Mouse (Mus musculus) thymus, postnatal 0 days (tissue): ENCODE results near the gene Sertad4. TPM values are rescaled to one million over a fixed set of nuclear protein-coding genes. Genes with fewer than 3 reads are reported as not detected.

Experiments used
- DNase-seq: peaks from one replicate; pipeline ENCODE4 v3.0.0-alpha.2; 2015; ENCODE audit warnings: low spot score
- polyA plus RNA-seq: library from polyadenylated mRNA; unstranded; fragments of >200 nt; fragmentation: Nextera tagmentation; extraction: Ambion mirVana; gene quantifications from 2 replicates; pipeline ENCODE4 v1.2.1, GENCODE M21; 2015

Gene Sertad4
- 2.6 and 3.2 TPM in 2 replicates for polyA plus RNA-seq

DNA sequence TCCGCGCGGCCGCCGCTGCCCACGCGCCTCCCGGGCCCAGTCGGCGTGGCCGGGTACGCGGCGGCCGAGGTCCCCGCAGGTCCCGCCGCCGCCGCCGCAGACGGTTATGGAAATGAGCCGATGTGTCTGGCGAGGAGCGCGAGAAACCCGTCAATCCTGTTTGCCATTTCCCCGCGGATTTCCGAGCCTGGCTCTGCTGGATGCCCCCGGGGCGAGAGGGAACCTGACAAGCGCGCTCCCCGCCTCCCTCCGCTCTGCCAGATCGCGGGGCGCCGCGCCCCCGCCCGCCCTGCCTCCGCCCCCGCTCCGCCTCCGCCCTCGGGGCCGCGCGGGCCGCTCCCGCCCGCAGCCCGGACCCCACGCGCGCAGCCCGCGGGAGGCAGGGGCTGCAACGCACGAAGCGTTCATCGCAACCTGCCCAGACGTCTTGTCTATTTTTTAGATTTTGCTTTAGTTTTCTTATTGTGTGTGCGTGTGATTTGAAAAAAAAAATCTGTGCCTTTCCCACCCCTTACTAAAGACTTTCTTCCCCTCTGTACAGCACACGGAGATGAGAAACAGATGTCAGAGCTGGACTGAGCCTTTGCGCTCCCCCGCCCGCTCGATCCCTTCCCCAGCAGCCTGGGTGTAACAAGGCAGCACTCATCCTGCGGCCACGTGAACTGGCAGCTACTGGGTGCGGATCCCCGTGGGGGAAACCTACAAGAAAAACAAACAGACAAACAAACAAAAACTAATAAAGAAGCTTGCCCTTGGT, at the start of gene Sertad4:
TSS of gene Sertad4 (minus strand) at position 283 of the 757 bp plus-strand sequence.
- peak; percentile 41 for DNase-seq

DNA sequence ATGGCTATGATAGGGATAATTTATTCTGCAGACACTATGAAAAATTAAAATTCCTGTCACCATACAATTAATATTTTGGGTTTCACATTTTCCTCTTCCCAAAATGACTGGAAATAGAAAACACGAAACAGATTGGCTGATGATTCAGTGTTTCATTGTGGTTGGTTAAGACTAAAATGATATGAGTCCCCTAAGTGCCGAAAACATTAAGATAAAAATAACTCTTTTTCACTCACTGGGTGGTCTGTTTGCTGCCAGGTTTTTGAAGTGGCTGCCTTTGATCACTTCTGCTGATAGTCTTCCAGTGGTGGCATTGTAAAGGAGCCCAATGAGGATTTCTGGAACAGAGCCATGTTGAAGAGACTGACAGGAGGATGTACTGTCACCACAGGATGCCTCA, 46.0 kb upstream of the Sertad4 start:
- DNase-seq: no peak

DNA sequence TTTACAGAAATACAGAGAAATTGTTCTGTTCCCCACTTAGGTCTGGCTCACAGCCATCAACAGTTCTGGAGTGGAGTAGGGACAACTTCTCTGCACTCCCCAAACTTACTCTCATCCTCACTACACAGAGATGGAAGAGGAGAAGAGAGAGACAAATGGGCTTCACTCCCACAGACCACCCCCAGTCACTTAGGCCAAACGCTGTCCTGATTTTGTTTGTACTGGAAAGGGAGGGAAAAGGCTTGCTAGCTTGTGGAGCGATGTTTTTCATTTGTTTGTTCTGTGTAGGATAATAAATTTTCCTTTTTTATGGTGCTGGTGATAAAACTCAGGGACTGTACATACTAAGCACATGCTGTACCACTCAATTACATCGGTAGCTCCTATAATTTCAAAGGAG, 45.4 kb upstream of the Sertad4 start:
- DNase-seq: no peak

DNA sequence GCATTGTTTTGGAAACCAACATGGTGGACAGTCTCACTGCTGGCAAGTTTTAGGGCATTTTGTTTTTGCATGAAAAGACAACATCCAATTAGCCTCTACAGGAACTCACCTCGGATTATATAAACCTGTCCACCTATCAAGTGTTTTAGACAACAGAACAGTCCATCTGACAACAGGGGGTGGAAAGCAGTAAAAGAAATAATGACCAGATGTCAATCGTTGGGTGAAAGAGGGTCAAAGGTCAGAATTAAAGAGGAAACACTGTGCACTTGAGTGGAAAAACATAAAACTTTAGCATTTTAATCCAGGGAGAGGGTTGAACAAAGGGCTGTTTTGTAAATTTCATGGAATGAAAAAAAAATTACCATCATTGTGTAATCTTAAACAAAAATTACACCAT, 43.2 kb upstream of the Sertad4 start:
- DNase-seq: no peak

DNA sequence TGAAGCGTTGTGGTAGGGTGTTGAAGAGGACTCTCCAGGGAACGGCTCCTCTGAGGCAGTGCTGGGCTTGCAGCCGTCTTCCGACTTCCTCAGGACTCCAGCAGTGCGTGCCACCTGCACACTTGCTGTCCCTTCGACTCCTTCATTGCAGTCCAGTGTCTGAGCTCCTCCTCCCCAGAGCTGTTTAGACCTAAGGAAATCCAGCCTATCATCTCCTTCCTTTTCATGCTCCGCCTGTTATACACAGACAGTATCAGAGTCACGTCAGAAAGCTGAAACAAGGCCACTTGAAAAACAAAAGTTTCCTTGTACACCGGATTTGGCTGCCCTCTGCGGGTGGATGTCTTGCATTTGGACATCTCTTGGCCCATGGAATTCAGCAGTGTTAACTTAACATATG, 41.7 kb upstream of the Sertad4 start:
- no peak for DNase-seq

DNA sequence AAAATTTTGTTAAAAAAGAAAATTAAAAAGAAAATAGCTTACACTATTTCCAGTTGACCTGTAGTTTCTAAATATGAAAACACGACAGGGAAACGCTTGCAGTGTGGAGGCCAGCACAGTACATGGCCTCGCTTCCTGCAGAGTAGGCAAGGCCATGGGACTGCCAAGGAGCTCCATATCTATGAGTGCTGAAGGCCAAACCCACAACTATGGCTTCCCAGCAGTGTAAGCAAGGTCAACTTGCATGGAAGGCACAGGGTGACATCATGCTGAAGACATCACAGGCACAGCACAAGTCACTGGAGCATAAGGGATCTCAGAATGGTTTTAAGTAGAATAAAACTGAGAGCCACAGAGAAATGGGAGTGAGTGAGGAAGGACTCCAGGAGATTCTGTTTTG, 40.5 kb upstream of the Sertad4 start:
- DNase-seq: no peak

DNA sequence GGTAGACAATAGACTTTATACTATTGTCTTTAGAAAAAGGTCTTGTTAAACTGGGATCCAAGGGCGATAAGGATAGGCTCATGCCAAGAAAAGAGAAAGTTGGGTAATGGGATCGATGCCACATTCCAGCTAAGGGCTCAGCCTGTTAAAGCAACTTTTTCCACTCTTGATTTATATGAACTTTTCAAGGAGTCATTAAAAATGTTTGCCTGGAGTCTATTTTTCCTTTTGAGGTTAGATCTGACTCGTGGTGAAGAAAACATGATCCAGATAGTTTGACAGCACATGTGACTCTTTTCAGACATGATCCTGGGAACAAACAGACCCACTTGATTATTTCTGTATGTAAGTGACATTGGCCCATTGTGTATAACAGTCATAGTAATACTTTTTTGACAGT, 35.2 kb upstream of the Sertad4 start:
- no peak for DNase-seq

DNA sequence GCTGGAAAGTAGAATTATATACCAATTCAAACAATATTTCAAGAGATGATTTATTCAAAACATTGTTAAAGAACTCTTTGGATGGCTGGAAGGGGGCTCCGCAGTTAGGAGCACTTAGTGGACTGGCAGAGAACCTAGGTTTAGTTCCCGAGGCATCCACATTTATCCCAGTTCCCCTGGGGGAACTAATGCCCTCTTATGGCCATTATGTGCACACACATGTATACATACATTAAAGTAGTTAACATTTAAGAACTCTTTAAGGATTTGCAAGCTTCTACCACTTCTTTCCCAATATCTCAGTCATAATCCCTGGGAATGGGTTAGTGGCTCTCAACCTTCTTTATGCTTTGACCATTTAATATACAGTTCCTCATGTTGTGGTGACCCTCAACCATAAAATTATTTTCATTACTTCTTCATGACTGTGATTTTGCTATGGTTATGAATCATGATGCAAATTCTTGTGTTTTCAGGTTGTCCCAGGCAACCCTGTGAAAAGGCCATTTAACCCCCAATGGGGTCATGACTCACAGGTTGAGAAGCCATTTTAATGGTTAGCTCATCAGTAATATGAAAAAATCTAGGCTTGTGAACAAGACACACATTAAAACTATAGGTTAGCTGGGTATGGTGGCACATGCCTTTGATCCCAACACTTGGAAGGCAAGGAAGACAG, 27.2 kb upstream of the Sertad4 start:
- no peak for DNase-seq

DNA sequence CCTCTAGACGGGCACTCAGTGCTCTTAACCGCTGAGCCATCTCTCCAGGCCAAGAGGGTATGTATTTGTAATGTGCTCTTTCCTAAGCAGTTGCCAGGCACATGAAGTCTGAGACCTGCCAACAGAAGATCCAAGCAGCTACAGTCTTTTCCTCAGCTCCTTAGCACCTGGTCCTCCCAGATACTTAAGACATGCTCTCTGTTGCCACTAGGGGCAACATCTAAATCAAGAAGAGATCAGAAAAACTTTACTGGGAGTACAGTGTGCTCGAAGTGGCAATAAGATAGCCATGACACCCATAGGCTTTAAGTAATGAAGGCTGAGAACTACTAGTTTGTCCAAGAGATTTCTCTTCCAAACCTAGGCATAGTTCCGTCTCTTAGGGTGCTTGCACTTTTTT, 24.6 kb upstream of the Sertad4 start:
- peak; percentile 36 for DNase-seq

DNA sequence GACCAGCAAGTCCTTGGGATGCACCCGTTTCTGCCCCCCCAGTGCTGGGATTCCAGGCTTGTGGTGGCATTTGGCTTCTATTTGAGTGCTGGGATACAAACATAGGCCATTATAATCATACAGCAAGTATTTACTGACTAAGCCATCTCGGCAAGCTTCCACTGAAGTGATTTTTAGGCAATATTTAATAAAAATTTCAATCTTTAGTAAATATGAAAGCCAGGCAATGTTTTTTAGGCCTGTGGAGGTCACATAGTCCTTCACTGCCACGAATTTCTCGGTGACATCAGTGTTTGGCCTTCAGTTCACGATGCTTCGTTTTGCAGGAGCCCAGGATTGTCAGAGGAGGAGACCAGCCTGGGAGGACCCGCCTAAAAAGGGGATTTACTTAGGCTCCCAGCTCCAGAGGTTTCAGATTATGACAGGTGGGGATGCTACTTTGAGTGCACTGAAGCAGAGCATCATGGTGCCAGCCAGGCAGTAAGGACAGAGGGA, 23.6 kb upstream of the Sertad4 start:
- no peak for DNase-seq

DNA sequence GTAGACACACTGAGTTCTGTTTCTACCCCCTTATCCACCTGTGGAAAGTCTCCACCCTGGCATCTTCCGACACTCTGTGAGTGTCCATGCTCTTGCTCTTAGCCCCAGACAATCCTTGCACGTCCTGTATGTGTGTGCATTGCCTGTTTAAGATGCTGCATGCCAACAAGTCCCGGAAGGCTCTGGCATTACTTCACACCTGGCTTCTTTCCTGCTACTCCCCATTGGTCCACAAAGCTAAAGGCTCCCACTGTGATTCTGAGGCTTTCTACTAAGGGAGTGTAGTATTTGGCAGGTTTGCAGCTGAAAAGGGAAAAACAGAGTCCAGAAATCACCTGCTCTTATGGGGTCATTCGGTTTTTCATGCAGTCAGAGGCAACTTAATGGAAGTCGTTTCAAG, 17.3 kb upstream of the Sertad4 start:
- no peak for DNase-seq

DNA sequence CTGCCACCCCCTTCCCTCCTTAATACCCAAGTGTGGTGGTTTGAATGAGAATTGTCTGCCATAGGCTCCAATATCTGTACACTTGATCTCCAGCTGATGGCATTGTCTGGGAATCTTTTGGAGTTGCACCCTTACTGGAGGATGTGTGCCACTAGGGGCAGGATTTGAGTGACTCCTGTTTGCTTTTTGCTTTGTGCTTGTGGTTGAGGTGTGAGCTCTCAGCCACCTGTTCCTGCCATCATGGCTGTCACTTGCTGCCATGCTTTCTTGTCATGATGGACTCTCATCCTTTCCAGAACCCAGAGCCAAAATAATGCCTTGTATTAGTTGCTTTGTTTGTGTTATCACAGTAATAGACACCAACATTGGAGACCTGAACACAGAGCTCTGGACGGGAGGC, 14.2 kb upstream of the Sertad4 start:
- DNase-seq: peak; percentile 20

DNA sequence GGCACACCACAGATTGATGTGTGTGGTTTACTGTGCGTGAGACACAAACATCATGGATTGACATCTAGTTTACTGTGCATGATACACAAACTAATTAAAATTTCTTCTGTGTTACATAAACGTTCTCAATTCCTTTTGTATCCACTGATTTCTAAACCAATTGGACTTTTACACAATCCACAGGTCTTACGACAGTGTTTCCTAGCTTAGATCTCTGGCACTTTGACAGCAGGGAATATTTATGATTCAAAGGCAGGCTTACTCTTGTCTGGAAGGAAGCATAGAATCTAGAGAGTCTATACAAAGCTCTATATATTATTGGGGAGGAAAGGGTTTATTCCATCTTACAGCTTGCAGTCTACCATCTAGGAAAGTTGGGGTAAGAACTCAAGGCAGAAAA, 8.9 kb upstream of the Sertad4 start:
- no peak for DNase-seq

DNA sequence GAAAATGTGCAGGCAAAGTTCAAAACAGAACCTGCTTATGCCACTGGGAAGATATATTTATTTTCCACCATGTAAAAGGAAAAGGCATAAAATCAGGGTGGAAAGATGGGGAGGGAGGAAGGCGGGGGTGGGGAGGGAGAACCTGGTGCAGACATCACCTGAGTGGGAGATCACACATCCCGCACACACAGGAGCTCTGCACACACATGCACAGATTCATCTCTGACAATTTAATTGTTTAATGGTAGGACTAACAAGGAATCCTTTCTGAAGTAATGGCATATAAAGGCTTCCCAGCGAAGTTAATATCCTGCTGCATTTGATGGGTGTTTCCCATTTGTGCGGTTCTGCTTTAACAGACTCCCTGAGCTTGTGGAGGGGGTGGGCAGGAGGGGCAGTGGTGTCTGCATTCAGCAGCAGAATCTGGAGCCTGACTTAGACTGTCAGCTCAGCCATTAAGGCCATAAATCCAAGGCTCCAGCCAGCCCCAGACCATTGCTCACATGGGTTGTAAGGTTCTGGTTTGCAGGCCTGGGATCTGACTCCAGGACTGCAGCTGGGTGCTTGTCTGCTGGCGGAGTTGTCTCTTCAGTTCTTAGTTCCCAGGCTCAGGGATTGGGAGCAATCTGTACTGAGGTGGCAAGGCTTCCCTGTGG, 5.9 kb upstream of the Sertad4 start:
- DNase-seq: no peak

DNA sequence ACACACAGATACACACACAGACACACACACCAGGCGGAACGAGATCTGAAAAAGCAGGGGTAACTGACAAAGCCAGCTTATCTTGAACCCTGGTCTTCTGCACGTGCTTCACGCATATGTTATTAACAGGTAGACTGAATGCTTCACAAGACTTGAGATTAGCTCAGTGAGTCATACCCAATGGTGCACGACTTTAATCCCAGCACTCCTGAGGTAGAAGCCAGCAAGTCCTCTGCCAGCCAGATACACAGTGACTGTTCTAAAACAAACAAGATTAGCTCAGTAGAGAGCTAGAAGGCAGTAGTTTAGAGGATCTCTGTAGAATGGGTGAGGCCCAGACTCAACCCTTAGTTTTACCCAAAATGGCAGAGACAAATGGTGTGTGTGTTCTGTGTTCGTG, 4.7 kb upstream of the Sertad4 start:
- DNase-seq: no peak

DNA sequence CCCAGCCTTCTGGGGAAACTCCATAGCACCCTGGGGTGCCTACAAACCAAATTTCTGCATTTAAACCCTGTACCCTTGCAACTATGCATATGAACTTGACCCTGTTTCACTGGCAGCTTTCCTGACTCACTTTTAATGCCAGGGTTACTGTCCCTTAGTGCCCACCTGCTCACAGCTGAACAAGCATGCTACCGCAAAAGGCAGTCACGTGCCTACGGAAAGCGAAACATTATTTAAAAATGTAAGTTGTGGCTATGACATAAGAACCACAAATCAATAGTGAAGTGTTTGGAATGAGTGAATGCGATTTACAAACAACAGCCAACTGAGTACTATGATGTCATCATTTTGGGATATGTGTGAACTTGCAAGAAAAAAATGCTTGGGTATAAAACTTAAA, 2.0 kb upstream of the Sertad4 start:
- DNase-seq: no peak

DNA sequence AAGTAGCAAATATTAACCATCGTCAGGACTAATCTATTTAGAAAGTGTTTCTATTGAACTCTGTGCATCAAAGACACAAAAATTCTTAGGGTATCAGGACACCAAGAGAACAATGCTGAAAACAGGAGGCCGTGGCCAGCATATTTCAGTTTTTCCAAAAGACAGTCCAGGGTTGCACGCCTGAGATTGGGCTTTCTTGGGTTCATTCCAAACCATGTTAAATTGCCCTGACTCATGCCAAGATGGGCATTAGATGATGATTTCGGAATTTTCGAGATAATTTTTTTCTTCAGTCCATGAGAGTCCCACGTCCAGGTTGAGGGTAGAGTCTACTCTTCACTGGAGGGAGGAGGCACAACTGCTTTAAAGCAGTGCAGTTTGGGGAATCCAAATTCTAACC, 1.4 kb upstream of the Sertad4 start:
- no peak for DNase-seq

DNA sequence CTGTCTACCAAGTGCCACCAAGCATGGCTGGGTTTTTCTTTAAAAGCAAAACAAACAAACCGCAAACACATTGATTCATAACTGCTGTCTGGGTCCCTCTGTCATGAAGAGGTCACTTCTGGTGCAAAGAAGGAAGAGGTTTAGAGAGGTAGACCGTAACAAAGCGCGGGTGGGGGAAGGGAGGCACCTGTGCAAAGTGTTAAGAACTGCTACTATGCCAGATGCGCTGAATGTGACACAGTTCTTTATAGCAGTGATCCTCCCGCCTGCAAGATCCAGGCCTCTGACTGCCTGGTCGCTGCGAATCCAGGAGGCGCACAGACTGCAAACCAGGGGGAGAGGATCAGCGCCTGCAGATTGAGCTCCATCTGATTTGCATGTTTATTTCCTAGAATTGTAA, 855 bp upstream of the Sertad4 start:
- peak; percentile 77 for DNase-seq

DNA sequence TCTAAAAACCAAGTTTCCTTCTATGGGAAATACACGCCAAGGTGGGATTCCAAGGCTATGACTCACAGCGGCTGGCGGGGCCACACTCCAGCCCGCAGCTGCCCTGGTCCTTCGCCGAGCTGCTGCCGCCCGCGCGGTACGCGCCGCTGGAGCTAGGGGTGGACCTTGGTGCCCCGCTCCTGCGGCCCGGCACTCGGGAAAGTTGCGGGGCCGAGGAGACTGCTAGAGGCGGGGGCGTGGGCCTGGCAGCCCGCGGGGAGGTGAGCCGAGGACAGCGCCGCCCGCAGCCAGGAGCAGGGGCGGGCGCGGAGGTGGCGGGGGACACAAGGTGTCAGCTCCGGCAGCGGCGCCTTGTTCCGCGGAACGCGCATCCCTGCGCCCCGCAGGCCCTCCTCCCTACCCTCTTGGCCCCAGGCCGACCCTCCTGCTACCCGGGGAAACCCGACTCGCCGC, 711 bp downstream of the Sertad4 start:
- peak; percentile 31 for DNase-seq

DNA sequence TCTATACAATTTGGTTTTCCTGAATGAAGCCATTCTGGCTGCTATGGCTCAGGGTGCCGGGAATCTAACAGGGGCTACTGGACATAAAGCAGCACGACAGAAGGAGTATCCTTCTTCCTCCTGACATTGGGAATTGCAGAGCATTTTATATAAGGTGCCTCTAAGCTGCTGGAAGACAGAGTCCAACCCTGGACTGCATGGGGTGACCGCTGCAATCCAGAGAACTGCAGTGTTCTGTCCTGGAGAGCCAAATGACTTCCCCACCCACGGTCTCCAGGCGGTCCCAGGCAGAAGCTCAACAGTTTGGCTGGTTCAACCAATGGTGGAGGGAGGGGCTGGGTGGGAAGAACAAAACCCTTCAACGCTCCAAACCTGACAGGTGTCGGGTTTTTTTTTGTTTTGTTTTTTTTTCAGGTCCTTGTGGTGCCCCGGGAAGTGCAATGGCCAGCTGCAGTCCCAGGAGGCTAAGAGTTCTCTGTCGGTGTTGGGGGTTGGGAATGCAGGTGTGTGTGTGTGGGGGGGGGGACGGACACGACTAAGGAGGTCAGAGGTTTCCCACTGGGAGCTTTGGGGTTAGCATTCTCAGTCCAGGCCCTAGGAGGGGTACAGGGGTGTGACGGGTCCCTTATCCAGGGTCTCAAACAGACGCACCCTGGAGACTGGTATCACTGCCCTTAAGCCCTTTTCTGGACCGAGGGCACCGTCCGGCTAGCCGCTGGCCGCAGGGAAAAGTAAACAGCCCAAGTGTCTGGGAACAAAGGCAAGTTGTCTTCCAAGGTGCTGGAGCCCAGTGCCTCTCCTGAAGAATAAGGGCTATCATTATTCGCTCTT, 1.4 kb downstream of the Sertad4 start:
- peak; percentile 23 for DNase-seq

DNA sequence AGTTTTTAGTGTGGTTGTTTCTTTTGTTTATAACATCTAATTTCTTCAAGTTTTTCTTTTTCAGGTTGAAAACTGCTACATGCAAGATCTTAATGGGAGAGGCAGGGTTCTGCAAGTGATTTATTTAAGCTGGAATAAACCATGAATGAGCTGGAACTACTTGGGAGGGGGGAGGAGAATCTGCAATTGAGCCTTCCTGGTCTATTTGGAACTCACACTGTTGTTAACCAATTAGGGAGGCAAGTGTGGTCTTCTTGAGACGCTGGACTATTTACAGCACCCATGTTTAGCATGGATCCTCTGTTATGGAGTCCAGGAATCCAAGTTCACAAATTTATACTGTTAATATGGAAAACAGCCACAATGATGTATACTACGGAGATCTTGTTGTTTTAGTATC, 2.1 kb downstream of the Sertad4 start:
- DNase-seq: no peak
